Mouse (Mus musculus) limb, embryonic 12.5 days (tissue): ENCODE results near the gene Rdh19. TPM values are rescaled to one million over a fixed set of nuclear protein-coding genes. Genes with fewer than 3 reads are reported as not detected.
"Not testable (repeated sequence)": the region's sequence is repeated elsewhere in the genome, so short reads cannot be mapped to it uniquely, and the experiment has no call there.

ENCODE experiments used
- ATAC-seq: fragments of 200-750 bp; cut with Nextera tagmentation; 2 replicates; pipeline ENCODE4 v1.8.0; 2017; ENCODE audit warnings: low read depth, moderate TSS enrichment; ENCODE audit not compliant: insufficient number of reproducible peaks, insufficient read depth, low FRiP score, low TSS enrichment
- H3K27ac ChIP-seq: fragments of 300-500 bp; sonication (generic); 2 replicates; pipeline ENCODE4 v1.5.1; 2016; ENCODE audit warnings: mild to moderate bottlenecking, moderate library complexity
- H3K27me3 ChIP-seq: fragments of 300-500 bp; sonication (generic); 2 replicates; pipeline ENCODE4 v1.6.1; 2016; ENCODE audit warnings: mild to moderate bottlenecking, moderate library complexity
- H3K36me3 ChIP-seq: fragments of 300-500 bp; sonication (generic); 2 replicates; pipeline ENCODE4 v1.6.1; 2016; ENCODE audit warnings: mild to moderate bottlenecking, moderate library complexity
- H3K4me1 ChIP-seq: fragments of 300-500 bp; sonication (generic); replicated peaks from 2 replicates; pipeline ENCODE4 v1.6.1; 2016
- H3K4me2 ChIP-seq: fragments of 300-500 bp; sonication (generic); 2 replicates; pipeline ENCODE4 v1.6.1; 2016; ENCODE audit warnings: mild to moderate bottlenecking, moderate library complexity
- H3K4me3 ChIP-seq: fragments of 300-500 bp; sonication (generic); replicated peaks from 2 replicates; pipeline ENCODE4 v1.5.1; 2016; ENCODE audit warnings: mild to moderate bottlenecking
- H3K9ac ChIP-seq: fragments of 300-500 bp; sonication (generic); replicated peaks from 2 replicates; pipeline ENCODE4 v1.6.1; 2016; ENCODE audit warnings: mild to moderate bottlenecking, moderate library complexity
- H3K9me3 ChIP-seq: fragments of 300-500 bp; sonication (generic); 2 replicates; pipeline ENCODE4 v1.6.1; 2016; ENCODE audit warnings: mild to moderate bottlenecking, moderate library complexity
- WGBS: fragments of 180-500 bp; shearing (Covaris S2); methylation state at CpG from one replicate; pipeline ENCODE4 v1.1.7; 2016; 5-methylcytosine and 5-hydroxymethylcytosine counted together
- polyA plus RNA-seq: library from polyadenylated mRNA; unstranded; fragments of >200 nt; fragmentation: Nextera tagmentation; extraction: Ambion mirVana; gene quantifications from 2 replicates; pipeline ENCODE4 v1.2.1, GENCODE M21; 2016

The Rdh19 gene
- polyA plus RNA-seq, 1 experiment from 2014 or later, result not detected

DNA sequence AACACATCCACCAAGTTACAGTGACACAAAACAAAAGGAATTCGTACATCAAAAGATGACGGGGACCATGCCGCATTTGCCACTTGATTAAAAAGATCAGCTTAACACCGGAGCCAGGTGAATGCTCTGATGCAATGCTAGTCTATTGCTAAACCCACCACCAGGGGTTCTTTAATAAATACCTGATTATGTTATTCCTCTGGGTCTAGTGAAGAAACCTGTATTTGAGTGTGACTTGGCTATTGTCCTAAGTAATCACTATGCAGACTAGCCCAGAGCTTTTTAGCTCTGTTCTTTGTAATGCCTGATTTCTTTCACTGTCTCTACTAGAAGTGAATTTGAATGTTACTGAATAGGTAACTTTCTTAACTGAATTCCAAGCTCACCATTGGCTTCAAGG, 31.3 kb downstream of the Rdh19 start:
- Histone ChIP-seq H3K4me1 (no peaks in the 10 kb centered on the region), H3K4me2 (no peak overlapping the region), H3K4me3 (no peak overlapping the region), H3K27me3 (no peaks in the 10 kb centered on the region), H3K27ac (no peak overlapping the region), H3K9ac (no peak overlapping the region), H3K9me3 (no peaks in the 10 kb centered on the region), H3K36me3 (no peaks in the 10 kb centered on the region)
- ATAC-seq, result no peak
- WGBS, result 82% methylated on average over 4 of the region's 4 CpGs

DNA sequence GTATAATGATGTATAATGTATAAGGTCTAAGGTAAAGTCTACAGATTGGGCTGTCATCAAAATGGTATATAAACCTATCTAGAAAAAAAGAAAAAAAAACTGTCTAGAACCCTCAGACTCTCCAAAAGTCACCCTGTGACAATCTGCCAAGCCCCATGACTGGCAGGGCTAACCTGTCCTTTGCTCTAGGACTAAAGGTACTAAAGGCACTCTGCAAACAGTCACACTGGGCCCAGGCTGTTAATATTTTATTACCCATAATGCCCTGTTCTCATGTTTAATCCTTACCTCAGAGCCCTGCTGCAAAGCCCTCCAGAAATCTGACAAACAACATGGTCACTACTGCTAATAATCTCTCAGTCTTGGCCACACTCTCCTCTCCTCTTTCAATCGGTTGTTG, 36.8 kb downstream of the Rdh19 start:
- Histone ChIP-seq H3K4me2 (no peak overlapping the region), H3K4me3 (no peak overlapping the region), H3K9ac (no peak overlapping the region), H3K27me3 (no peaks in the 10 kb centered on the region), H3K27ac (no peak overlapping the region), H3K9me3 (no peaks in the 10 kb centered on the region), H3K36me3 (no peaks in the 10 kb centered on the region), H3K4me1 (no peaks in the 10 kb centered on the region)
- ATAC-seq, result no peak
- 62% methylated on average over 1 of the region's 1 CpGs for WGBS

DNA sequence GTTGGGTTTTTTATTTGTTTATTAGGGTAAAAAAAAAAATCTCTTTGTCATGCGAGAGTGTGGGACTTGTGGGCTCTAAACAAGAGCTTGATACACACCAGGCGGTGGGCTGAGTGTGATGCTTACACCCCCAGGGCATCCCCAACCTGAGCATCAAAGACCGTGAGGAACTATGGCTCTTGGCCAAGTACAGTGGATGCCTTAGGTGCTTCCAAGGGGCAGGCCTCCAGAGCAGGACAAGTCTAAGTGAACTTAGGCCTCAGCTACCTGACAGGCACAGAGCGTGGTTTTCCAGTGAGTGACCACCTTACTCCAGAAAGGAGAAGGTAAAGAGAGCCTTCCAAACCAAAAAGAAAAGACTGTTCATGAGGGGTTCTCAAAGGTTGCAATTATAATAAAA, 37.2 kb downstream of the Rdh19 start:
- Histone ChIP-seq H3K36me3 (no peaks in the 10 kb centered on the region), H3K9me3 (no peaks in the 10 kb centered on the region), H3K4me3 (no peak overlapping the region), H3K4me2 (no peak overlapping the region), H3K27me3 (no peaks in the 10 kb centered on the region), H3K4me1 (no peaks in the 10 kb centered on the region), H3K27ac (no peak overlapping the region), H3K9ac (no peak overlapping the region)
- WGBS, result 72% methylated on average over 4 of the region's 4 CpGs
- no peak for ATAC-seq

GRCm38 (mm10) chr10:127888605-127889004, 38.9 kb downstream of the Rdh19 start, which contains the start of gene Rdh7:
Gene Rdh7, minus strand, starts transcription at chr10:127888817.
- Histone ChIP-seq H3K9ac (no peak within 1 kb of the TSS), H3K27ac (no peak within 1 kb of the TSS), H3K4me2 (no peak within 1 kb of the TSS), H3K27me3 (no peaks in the 10 kb centered on the region), H3K36me3 (no peaks in the 10 kb centered on the region), H3K4me3 (no peak within 1 kb of the TSS), H3K9me3 (no peaks in the 10 kb centered on the region), H3K4me1 (no peaks in the 10 kb centered on the region)
- no peak for ATAC-seq

GRCm38 (mm10) chr10:127891481-127891880, 41.8 kb downstream of the Rdh19 start:
- Histone ChIP-seq H3K27me3 (no peaks in the 10 kb centered on the region), H3K4me2 (no peak overlapping the region), H3K9ac (no peak overlapping the region), H3K27ac (no peak overlapping the region), H3K4me1 (no peaks in the 10 kb centered on the region), H3K9me3 (no peaks in the 10 kb centered on the region), H3K36me3 (no peaks in the 10 kb centered on the region), H3K4me3 (no peak overlapping the region)
- WGBS, result 89% methylated on average over 1 of the region's 1 CpGs
- no peak for ATAC-seq

- not testable (repeated sequence) for H3K4me1 ChIP-seq, H3K4me3 ChIP-seq, H3K9ac ChIP-seq, H3K27ac ChIP-seq, H3K36me3 ChIP-seq, H3K4me2 ChIP-seq, H3K27me3 ChIP-seq, H3K9me3 ChIP-seq, ATAC-seq
- WGBS, result 64% methylated on average over 5 of the region's 5 CpGs
These were observed 43.7 kb downstream of the Rdh19 start for GRCm38 (mm10) chr10:127893163-127894022.

DNA sequence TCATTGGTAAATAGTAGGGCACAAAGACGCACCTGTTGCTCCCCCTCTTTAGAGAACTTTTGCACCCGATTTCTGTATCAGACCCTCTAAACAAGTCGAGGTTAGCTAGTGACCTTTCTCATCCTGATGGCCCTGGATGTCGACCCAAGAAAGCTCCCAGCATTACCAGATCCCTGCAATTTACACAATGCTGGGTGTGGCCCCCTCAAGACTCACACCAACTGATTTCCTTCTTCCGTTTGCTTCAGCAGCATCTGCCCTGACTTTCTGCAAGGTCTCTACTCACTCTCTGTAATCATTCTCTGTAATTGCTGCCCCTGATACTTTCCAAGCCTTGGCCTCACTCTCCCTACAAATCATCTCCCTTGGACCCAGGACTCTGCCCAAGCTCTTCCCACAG, 47.0 kb downstream of the Rdh19 start:
- Histone ChIP-seq H3K4me3 (no peak overlapping the region), H3K9ac (no peak overlapping the region), H3K27me3 (no peaks in the 10 kb centered on the region; the same call in none of the 2 replicates), H3K4me2 (no peak overlapping the region), H3K36me3 (no peaks in the 10 kb centered on the region), H3K4me1 (no peaks in the 10 kb centered on the region), H3K9me3 (no peaks in the 10 kb centered on the region), H3K27ac (no peak overlapping the region)
- no peak for ATAC-seq
- 55% methylated on average over 5 of the region's 5 CpGs for WGBS

DNA sequence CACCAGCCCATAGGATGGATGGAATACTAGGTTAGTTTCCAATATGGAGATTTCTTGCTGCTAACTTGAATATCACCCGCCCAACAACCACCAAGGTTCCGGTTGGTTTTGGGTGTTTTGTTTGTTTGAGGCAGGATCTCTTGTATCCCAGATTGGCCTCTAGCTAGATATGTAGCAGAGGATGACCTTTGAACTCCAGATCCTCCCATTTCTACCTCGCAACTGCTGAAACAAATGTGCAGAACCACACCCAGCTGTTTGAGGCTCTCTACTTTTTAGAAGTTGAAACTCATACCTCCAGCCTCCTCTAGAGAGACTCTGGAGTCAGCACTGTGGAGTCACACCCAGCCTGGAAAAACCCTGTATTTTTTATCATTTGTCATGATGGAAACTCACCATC, 47.8 kb downstream of the Rdh19 start:
- Histone ChIP-seq H3K27me3 (no peaks in the 10 kb centered on the region; the same call in none of the 2 replicates), H3K4me1 (no peaks in the 10 kb centered on the region), H3K9ac (no peak overlapping the region), H3K36me3 (no peaks in the 10 kb centered on the region), H3K4me3 (no peak overlapping the region), H3K4me2 (no peak overlapping the region), H3K27ac (no peak overlapping the region), H3K9me3 (no peaks in the 10 kb centered on the region)
- WGBS, result 87% methylated on average over 3 of the region's 3 CpGs
- ATAC-seq, result no peak

DNA sequence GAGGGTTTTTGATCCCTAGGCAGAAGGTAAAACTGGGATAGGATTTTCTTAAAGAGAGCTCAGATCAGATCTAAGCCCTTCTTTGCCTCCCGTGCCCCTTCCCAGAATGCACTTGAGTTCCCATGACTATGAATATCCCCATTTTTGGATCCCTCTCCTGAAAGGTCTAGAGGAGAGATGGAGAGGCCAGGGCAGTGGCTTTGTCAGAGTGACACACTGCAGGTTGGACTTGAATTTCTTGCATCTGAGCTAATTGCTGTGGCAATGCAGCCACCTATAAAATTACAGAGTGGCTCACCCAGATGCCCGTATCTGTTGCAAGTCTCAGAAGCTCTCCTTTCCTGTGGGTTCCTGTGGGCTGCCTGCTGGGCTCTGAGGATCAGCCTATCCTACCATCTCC, 48.5 kb downstream of the Rdh19 start, which contains the start of gene Sdr9c7:
TSS of gene Sdr9c7 (plus strand) at position 301 of the 400 bp plus-strand sequence.
- H3K4me1 ChIP-seq, result no peaks in the 10 kb centered on the region
- H3K36me3 ChIP-seq, result no peaks in the 10 kb centered on the region
- H3K9me3 ChIP-seq, result no peaks in the 10 kb centered on the region
- no peak within 1 kb of the TSS for H3K4me3 ChIP-seq
- H3K27me3 ChIP-seq, result no peaks in the 10 kb centered on the region; the same call in none of the 2 replicates
- H3K9ac ChIP-seq, result no peak within 1 kb of the TSS
- no peak within 1 kb of the TSS for H3K27ac ChIP-seq
- H3K4me2 ChIP-seq, result no peak within 1 kb of the TSS
- no peak for ATAC-seq
- 78% methylated on average over 2 of the region's 2 CpGs for WGBS

DNA sequence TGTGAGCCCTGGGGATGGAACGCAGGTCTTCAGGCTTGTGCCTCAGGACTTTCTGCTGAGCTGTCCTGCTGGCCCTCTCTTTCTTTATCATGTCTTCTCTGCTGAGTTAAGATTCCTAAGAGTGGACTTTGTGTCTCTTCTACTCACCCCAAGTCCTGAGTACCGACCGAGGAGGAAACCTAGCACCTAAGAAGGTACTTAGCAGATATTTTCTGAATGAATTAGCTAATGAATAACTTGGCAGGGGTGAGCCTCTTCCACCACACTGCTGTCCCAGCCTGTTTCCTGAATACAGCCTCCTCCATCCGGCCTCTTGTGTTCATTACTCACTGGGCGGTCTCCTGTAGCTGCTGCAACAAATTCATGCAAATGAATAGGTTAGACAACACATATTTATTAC, 50.1 kb downstream of the Rdh19 start:
- Histone ChIP-seq H3K4me2 (no peak overlapping the region), H3K4me1 (no peaks in the 10 kb centered on the region), H3K27ac (no peak overlapping the region), H3K9ac (no peak overlapping the region), H3K9me3 (no peaks in the 10 kb centered on the region), H3K36me3 (no peaks in the 10 kb centered on the region), H3K27me3 (no peaks in the 10 kb centered on the region; the same call in none of the 2 replicates), H3K4me3 (no peak overlapping the region)
- ATAC-seq, result no peak
- WGBS, result 72% methylated on average over 5 of the region's 5 CpGs

DNA sequence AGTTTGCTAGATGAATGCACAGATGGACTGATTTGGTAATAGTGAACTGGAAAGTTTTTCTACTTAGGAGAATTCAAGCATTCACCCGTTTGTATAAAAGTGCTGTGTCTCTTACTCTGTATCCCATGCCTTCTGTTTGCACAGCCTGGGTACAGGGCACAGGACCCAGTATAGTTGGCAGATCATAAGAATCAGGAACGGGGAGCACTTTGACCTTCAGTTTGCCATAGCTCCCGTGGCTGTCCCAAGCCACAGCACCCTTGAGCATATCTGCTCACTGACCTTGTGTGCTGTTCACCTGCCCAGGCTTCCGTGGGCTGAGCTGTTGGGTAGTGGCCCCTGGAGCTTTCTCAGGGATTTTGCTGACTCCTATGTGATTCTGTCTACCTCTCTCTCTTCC, 52.0 kb downstream of the Rdh19 start:
- Histone ChIP-seq H3K9ac (no peak overlapping the region), H3K27me3 (no peaks in the 10 kb centered on the region; the same call in none of the 2 replicates), H3K27ac (no peak overlapping the region), H3K36me3 (no peaks in the 10 kb centered on the region), H3K4me1 (no peaks in the 10 kb centered on the region), H3K4me2 (no peak overlapping the region), H3K9me3 (no peaks in the 10 kb centered on the region), H3K4me3 (no peak overlapping the region)
- ATAC-seq, result no peak
- 69% methylated on average over 4 of the region's 4 CpGs for WGBS

- WGBS, result 52% methylated on average over 1 of the region's 1 CpGs
- H3K9ac ChIP-seq, result no peak overlapping the region
- H3K4me3 ChIP-seq, result no peak overlapping the region
- no peak for ATAC-seq
- H3K4me2 ChIP-seq, result no peak overlapping the region
- no peaks in the 10 kb centered on the region; the same call in 1 of the 2 replicates for H3K27me3 ChIP-seq
- no peaks in the 10 kb centered on the region for H3K4me1 ChIP-seq
- no peak overlapping the region for H3K27ac ChIP-seq
- H3K36me3 ChIP-seq, result no peaks in the 10 kb centered on the region
- no peaks in the 10 kb centered on the region for H3K9me3 ChIP-seq
These were observed 53.4 kb downstream of the Rdh19 start for GRCm38 (mm10) chr10:127903116-127903515.
